Mouse (Mus musculus) G1E (cell line): ENCODE measurements at regions not wholly inside any gene's neighbourhood (a gene's known extent, or its start where the extent isn't known, plus 50 kb on each side); places are given as distances from the start of the nearest gene placed in this dataset.

Source experiments
- CTCF ChIP-seq: IDR thresholded peaks from 2 replicates; pipeline ENCODE4 v1.5.1; 2012; ENCODE audit warnings: low read depth, low read length, inconsistent platforms, mixed read lengths
- GATA1 ChIP-seq: IDR thresholded peaks from 2 replicates; pipeline ENCODE4 v1.6.1; 2012; ENCODE audit warnings: borderline replicate concordance, low read length, inconsistent platforms, mixed read lengths

- no peak for TF ChIP-seq CTCF
- TF ChIP-seq GATA1: no peak
Measured at GRCm38 (mm10) chr8:113317169-113317568, 318.2 kb upstream of the Mon1b start.
